Mouse (Mus musculus) liver, adult 2 months (tissue): ENCODE measurements around the gene Coq10a. TPM values are rescaled to one million over a fixed set of nuclear protein-coding genes. Genes with fewer than 3 reads are reported as not detected.

ENCODE experiments used
- DNase-seq: peaks from one replicate; pipeline ENCODE4 v3.0.0-alpha.2; 2011; ENCODE audit warnings: low read depth, low spot score; ENCODE audit errors: extremely low read depth
- H3K27ac ChIP-seq: fragments of 200-500 bp; replicated peaks from 2 replicates; pipeline ENCODE4 v1.5.1; 2012; ENCODE audit warnings: low read depth, mild to moderate bottlenecking, control low read depth, inconsistent platforms, low read length; ENCODE audit not compliant: insufficient read depth
- H3K27me3 ChIP-seq: fragments of 200-500 bp; 2 replicates; pipeline ENCODE4 v1.6.1; 2012; ENCODE audit warnings: mild to moderate bottlenecking, moderate library complexity, low read length, inconsistent platforms; ENCODE audit not compliant: control insufficient read depth, insufficient read depth
- H3K36me3 ChIP-seq: fragments of 200-500 bp; 2 replicates; pipeline ENCODE4 v1.6.1; 2012; ENCODE audit warnings: low read length, inconsistent platforms; ENCODE audit not compliant: control insufficient read depth, insufficient read depth
- H3K4me1 ChIP-seq: fragments of 200-500 bp; 2 replicates; pipeline ENCODE4 v1.6.1; 2011; ENCODE audit warnings: low read length; ENCODE audit not compliant: control insufficient read depth, insufficient read depth
- H3K4me3 ChIP-seq: fragments of 200-500 bp; 2 replicates; pipeline ENCODE4 v1.5.1; 2011; ENCODE audit warnings: low read depth, mild to moderate bottlenecking, control low read depth, low read length, moderate library complexity; ENCODE audit not compliant: insufficient read depth
- H3K79me2 ChIP-seq: fragments of 200-500 bp; 2 replicates; pipeline ENCODE4 v1.6.1; 2012; ENCODE audit warnings: inconsistent platforms, mild to moderate bottlenecking, low read length, moderate library complexity; ENCODE audit not compliant: control insufficient read depth, insufficient read depth
- H3K9ac ChIP-seq: fragments of 200-500 bp; 2 replicates; pipeline ENCODE4 v1.6.1; 2012; ENCODE audit warnings: low read depth, mild to moderate bottlenecking, control low read depth, inconsistent platforms, low read length
- CTCF ChIP-seq: fragments of 200-500 bp; IDR thresholded peaks from 2 replicates; pipeline ENCODE4 v1.5.1; 2011; ENCODE audit warnings: low read depth, low read length, control low read depth
- POLR2A ChIP-seq: fragments of 200-500 bp; IDR thresholded peaks from 2 replicates; pipeline ENCODE4 v1.6.1; 2011; ENCODE audit warnings: low read length, control low read depth; ENCODE audit not compliant: insufficient read depth; ENCODE audit errors: extremely low read depth
- WGBS: fragments of 180-500 bp; shearing (Covaris S2); methylation state at CpG from one replicate; pipeline ENCODE4 v1.1.7; 2018; 5-methylcytosine and 5-hydroxymethylcytosine counted together
- polyA plus RNA-seq: library from polyadenylated mRNA; depleted of rRNA; stranded (reverse); fragments of >200 nt; gene quantifications from 2 replicates; pipeline ENCODE4 v1.2.3, GENCODE M21; 2012
- total RNA-seq: library from RNA; depleted of rRNA; stranded (reverse); fragments of >200 nt; gene quantifications from 2 replicates; pipeline ENCODE4 v1.2.3, GENCODE M21; 2014

Gene Coq10a
- total and polyA plus RNA-seq, 2 experiments = 19.9 to 57.9 TPM

DNA sequence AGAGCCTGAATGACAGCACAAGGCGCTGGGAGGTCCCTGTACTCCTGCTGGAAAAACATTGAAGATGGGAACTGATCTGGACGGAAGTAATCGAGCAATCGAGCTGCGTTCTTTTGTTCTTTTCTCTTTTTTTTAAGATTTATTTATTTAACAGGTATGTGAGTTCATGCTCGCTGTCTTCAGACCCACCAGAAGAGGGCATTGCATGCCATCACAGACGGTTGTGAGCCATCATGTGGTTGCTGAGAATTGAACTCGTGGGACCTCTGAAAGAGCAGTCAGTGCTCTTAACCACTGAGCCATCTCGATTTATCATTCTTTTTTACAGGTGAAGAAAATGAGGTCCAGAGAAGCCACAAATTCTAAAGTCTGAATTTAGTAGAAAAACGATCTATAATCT, 41.2 kb downstream of the Coq10a start:
- TF ChIP-seq CTCF = no peak
- no peak for TF ChIP-seq POLR2A
- WGBS = 90% methylated on average over 10 of the region's 10 CpGs
- H3K4me3 ChIP-seq = no peak overlapping the region

GRCm38 (mm10) chr10:128326825-128327224, 42.0 kb downstream of the Coq10a start:
- H3K79me2 ChIP-seq = no peaks in the 10 kb centered on the region; the same call in 1 of the 2 replicates
- TF ChIP-seq POLR2A (no peak), CTCF (no peak)
- H3K27ac ChIP-seq = no peak overlapping the region
- H3K27me3 ChIP-seq = no peaks in the 10 kb centered on the region
- H3K4me3 ChIP-seq = no peak overlapping the region
- H3K9ac ChIP-seq = no peak overlapping the region
- H3K4me1 ChIP-seq = peaks cover 5% of the 10 kb centered on the region
- peaks cover 28% of the 10 kb centered on the region for H3K36me3 ChIP-seq
- no peak for DNase-seq
- 95% methylated on average over 8 of the region's 8 CpGs for WGBS

More for the DNA sequence above, 41.2 kb downstream of the Coq10a start:
- H3K27ac ChIP-seq = no peak overlapping the region
- no peaks in the 10 kb centered on the region for H3K27me3 ChIP-seq
- no peak overlapping the region for H3K9ac ChIP-seq
- H3K36me3 ChIP-seq = peaks cover 28% of the 10 kb centered on the region
- H3K4me1 ChIP-seq = peaks cover 5% of the 10 kb centered on the region
- no peak for DNase-seq
- no peaks in the 10 kb centered on the region; the same call in 1 of the 2 replicates for H3K79me2 ChIP-seq

GRCm38 (mm10) chr10:128323516-128323915, 45.3 kb downstream of the Coq10a start:
- Histone ChIP-seq H3K4me3 (peak overlapping the region; percentile 91; the same call in 1 of the 2 replicates), H3K9ac (peak overlapping the region; percentile 91), H3K36me3 (peaks cover 29% of the 10 kb centered on the region), H3K79me2 (no peaks in the 10 kb centered on the region; the same call in 1 of the 2 replicates), H3K4me1 (peaks cover 8% of the 10 kb centered on the region), H3K27ac (peak overlapping the region; percentile 97), H3K27me3 (no peaks in the 10 kb centered on the region)
- WGBS = 65% methylated on average over 8 of the region's 8 CpGs
- no peak for DNase-seq
- TF ChIP-seq CTCF = no peak

- Histone ChIP-seq H3K27me3 (no peaks in the 10 kb centered on the region), H3K27ac (peak within 1 kb of the TSS; percentile 97), H3K9ac (peak within 1 kb of the TSS; percentile 91), H3K4me1 (peaks cover 8% of the 10 kb centered on the region), H3K36me3 (peaks cover 33% of the 10 kb centered on the region), H3K79me2 (no peaks in the 10 kb centered on the region; the same call in 1 of the 2 replicates), H3K4me3 (peak within 1 kb of the TSS; percentile 91)
- peak; percentile 79 for DNase-seq
- WGBS = under 1% methylated on average over 40 of the region's 40 CpGs
- TF ChIP-seq POLR2A (0 out of 2 replicates have a peak, but pooled peaks have one; percentile 42), CTCF (no peak)
These were observed 46.4 kb downstream of the Coq10a start, which contains the start of gene Cnpy2 for GRCm38 (mm10) chr10:128322141-128323108. Gene Cnpy2 (plus strand): TSS chr10:128322459.

DNA sequence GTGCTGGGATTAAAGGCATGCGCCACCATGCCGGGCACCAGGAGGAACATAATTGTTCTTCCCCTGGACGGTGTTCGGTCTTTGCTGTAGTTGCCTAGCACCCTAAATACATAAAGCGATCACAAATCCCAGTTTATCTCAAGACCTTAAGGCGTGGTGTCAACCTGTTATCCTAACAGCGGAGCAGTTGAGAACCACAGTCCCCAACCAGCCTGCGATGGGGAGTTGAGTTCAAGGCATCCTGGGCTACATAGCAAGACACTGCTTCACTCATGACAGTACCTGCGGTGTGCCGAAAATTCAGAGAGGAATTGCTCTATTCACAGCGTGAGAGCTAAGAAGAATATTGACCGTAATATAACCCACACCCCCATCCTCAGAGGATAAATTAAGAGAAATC, 47.2 kb downstream of the Coq10a start:
- 67% methylated on average over 12 of the region's 12 CpGs for WGBS
- TF ChIP-seq POLR2A = no peak
- no peak for TF ChIP-seq CTCF
- no peak overlapping the region for H3K4me3 ChIP-seq
- H3K27ac ChIP-seq = no peak overlapping the region; the same call in 1 of the 2 replicates
- peaks cover 31% of the 10 kb centered on the region for H3K36me3 ChIP-seq
- H3K9ac ChIP-seq = peak overlapping the region; percentile 52; the same call in 1 of the 2 replicates
- peaks cover 8% of the 10 kb centered on the region for H3K4me1 ChIP-seq
- no peaks in the 10 kb centered on the region for H3K27me3 ChIP-seq
- DNase-seq = no peak
- no peaks in the 10 kb centered on the region; the same call in 1 of the 2 replicates for H3K79me2 ChIP-seq
